Comparison of ENCODE assay signal across 9 mouse cellular contexts in the genomic region with DNA sequence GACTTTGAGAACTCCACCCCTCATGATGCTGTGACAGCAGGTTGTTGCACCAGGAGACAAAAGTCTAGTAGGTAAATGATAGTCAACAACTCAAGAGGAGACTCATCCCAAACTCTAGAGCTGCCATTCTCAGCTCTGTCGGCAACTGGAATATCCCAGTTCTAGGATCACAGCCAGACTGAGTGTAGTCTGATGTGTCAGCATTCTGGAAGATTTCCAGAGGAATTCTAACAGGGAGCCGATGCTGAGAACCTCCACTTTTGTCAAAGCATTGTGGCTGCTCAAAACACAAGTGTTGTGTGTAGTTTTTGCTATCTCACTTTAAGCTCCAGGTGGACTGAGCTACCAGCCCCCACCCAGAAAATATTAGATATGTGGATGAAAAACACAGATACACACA.
DNase-seq lines count a peak whose midpoint lies in the region; ATAC-seq lines count a peak whose summit lies in the region.
"Had no signal": no experiment of that assay in that cellular context is flagged by ENCODE, and none has a peak within 500 bp of the region (broad histone marks: within the 10 kb centered on the region; RNA-seq: fewer than 3 reads in every experiment).

No protein-coding gene starts in this region.

- H3K36me3 ChIP-seq in kidney, embryonic 15.5 days, result no peaks in the 10 kb centered on the region
- H3K36me3 ChIP-seq: liver, embryonic 13.5 days had no signal

- no peaks in the 10 kb centered on the region for H3K9me3 ChIP-seq in kidney, embryonic 15.5 days (replicated peaks)
- H3K9me3 ChIP-seq: liver, embryonic 13.5 days had no signal

- no peak overlapping the region for H3K27ac ChIP-seq in kidney, embryonic 15.5 days
- H3K27ac ChIP-seq: liver, embryonic 13.5 days had no signal

- DNase-seq in kidney, postnatal 10 days, result peak; percentile 30
- peak; percentile 12 for DNase-seq in adrenal gland, adult 8-10 months
- DNase-seq in frontal cortex, adult 2 months (ENCODE audit: extremely low spot score in 1 of 2, low spot score in 1 of 2), result peak; percentile 6 to 73
- DNase-seq in lung, postnatal 14 days, result peak; percentile 14
- no peak for DNase-seq in retina, postnatal 1 day
- DNase-seq: cerebellum, adult 11 months; liver, embryonic 13.5 days had no signal

- no peaks in the 10 kb centered on the region for H3K27me3 ChIP-seq in kidney, embryonic 15.5 days
- H3K27me3 ChIP-seq: liver, embryonic 13.5 days had no signal

- H3K9ac ChIP-seq in kidney, embryonic 15.5 days, result no peak overlapping the region
- H3K9ac ChIP-seq: liver, embryonic 13.5 days had no signal

- H3K4me1 ChIP-seq in kidney, embryonic 15.5 days, result no peaks in the 10 kb centered on the region
- H3K4me1 ChIP-seq: liver, embryonic 13.5 days had no signal

- ATAC-seq in kidney, embryonic 15.5 days (replicated peaks; ENCODE audit: low FRiP score), result no peak
- no peak for ATAC-seq in granulocyte monocyte progenitor cell, adult 5-6 weeks (replicated peaks; ENCODE audit: poor library complexity, severe bottlenecking)

- 72% methylated on average over 2 of the region's 2 CpGs for WGBS in kidney, embryonic 15.5 days

- no peak overlapping the region for H3K4me2 ChIP-seq in kidney, embryonic 15.5 days
- H3K4me2 ChIP-seq: liver, embryonic 13.5 days had no signal

- no peak overlapping the region for H3K4me3 ChIP-seq in kidney, embryonic 15.5 days (replicated peaks)
- H3K4me3 ChIP-seq: liver, embryonic 13.5 days had no signal
